Mouse (Mus musculus) cerebellum, adult 11 months (tissue): ENCODE data around the gene Ascc2.
A peak's percentile ranks its signal among the peaks of the same experiment; 100 is the strongest.
"Not testable (repeated sequence)": the region's sequence is repeated elsewhere in the genome, so short reads cannot be mapped to it uniquely, and the experiment has no call there.

Source experiments
- DNase-seq: peaks from one replicate; pipeline ENCODE4 v3.0.0; 2022

The Ascc2 gene

DNA sequence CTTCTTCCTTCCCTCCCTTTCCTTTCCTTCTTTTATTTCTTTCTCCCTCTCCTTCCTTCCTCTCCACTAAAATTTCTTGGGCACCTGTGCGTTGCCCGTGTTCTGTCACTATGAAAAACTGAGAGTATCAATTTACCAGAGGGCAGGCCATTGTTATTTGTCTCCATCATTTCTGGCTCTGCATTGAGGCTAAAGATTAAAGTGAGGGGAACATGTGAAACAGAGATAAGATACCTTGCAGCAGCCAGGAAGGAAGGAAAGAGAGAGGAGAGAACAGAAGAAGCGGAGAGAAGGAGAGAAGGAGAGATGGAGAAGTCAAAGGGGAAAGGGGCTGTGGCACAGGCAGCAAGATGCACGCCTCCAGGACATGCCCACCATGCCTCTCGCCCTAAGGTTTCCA lies 3.2 kb upstream of the Ascc2 start:
- DNase-seq = no peak

DNA sequence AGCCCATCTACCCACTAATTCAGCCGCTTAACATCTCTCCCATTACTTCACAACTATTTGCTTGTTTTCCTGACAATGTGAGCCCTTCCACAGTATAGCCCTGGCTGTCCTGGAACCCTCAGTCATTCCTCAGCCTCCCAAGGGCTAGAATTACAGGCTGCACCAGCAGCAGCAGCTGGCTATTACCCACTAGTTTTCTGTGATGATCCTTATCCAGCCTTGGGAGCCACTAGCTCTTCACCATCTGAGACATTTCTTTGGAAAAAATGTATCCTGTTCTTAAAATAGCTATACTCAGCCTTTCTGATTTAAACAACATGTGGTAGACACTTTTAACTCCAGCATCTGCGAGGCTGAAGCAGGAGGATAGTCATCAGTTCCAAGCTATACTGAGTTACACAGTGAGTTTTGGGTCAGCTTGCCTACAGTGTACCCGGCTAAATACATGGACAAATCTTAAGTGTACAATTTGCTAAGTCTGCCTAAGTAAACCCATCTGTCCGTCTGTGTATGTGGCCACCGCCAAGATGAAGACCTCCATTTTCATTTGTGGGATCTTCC lies 685 bp upstream of the Ascc2 start:
- DNase-seq = no peak

DNA sequence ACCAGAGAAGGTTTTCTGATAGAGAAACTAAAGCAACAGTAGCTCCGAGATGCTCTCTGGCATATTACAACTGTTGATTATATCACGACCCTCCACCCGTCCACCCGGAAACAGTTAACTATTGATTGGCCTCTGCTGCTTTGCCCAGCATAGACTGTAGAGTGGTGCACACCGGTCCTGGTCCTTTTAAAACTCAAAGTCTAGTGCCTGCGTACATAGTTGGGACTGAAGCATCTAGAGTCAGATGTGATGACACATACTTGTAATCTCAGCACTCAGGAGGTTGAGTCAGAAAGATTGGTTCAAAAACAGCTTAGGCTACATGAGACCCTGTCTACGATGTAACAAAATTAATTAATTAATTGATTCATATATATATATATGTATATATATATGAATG lies 714 bp downstream of the Ascc2 start:
- no peak for DNase-seq

DNA sequence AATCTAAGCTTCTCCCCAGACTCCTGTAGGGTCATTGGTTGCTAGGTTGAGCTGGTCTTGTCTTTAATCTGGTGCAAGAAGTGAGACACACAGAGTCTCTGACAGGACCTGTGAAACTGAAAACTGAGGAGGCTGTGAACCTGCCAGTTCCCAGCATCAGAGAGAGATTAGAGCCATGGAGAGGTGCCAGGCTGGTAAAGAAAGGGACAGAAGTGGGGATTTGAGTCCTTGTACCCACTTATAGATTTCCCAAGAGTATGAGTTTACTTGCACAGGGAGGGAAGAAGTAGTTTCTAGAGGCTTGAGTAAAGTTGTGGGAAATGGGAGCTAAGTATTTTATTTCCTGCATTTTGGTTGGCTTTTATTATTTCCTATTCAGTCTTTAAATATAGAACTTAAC lies 3.6 kb downstream of the Ascc2 start:
- no peak for DNase-seq

DNA sequence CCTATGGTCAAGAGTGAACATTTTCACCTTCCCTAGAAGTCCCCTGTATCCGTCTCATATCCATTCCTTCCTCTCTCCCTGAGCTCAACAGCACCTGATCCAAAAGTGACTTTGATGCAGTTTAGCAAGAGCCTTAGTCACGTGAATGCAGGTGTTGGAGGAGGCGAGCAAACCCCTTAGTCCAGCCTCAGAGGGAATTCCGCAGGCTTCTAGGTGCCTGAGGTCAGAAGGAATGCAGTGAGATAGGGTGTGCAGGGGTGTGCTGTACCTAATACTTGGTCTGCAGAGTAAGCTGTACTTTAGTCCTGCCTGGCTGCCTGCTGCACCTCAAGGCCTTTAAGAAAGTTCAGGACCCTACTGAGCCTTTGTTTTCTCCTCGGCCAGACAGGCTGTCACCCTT lies 6.2 kb downstream of the Ascc2 start:
- no peak for DNase-seq

DNA sequence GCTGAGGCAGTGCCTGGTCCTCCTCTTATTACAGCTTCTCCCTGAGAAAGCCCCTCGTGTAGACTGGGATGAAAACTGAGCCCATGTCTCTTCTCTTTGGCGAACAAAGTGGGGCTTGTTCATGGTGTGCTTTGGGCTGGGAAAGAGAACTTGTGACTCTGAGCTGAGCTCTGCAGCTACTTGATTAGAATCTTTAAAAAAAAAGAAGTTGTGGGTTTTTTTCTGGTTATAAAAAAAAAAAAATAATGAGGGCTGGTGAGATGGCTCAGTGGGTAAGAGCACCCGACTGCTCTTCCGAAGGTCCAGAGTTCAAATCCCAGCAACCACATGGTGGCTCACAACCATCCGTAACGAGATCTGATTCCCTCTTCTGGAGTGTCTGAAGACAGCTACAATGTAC lies 7.6 kb downstream of the Ascc2 start:
- not testable (repeated sequence) for DNase-seq

DNA sequence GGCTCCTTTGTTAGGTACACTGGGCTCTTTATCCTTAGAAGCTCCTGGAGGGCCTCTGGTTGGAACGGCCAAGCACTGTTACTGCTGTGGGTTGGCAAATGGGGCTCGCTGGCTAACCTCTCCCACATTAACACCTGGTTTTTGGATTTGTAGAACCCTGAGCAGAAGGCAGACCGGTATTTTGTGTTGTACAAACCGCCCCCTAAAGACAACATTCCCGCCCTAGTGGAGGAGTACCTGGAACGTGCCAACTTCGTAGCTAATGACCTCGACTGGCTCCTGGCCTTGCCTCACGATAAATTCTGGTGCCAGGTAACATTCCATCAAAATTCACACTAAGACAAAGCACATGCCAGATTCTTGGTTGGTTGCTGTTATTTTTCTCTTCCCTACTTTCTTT lies 8.9 kb downstream of the Ascc2 start:
- no peak for DNase-seq

DNA sequence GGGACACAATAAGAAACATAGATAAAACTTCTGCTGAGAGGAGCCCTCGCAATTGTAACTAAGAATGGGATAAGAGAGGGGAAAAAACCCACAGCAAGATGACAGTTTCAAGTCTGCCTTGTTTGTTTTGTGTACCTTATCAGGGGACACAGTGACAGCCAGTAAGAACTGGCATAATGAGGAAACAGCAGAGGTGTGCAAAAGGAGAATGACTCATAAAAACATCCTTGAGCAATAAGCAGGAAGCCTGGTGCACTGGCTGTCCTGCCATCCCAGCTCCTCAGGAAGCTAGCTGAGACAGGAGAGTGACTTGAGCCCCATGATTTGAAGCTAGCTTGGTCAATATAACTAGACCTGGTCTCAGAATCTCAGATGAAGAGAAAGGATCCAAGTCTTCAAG lies 22.3 kb downstream of the Ascc2 start:
- no peak for DNase-seq

DNA sequence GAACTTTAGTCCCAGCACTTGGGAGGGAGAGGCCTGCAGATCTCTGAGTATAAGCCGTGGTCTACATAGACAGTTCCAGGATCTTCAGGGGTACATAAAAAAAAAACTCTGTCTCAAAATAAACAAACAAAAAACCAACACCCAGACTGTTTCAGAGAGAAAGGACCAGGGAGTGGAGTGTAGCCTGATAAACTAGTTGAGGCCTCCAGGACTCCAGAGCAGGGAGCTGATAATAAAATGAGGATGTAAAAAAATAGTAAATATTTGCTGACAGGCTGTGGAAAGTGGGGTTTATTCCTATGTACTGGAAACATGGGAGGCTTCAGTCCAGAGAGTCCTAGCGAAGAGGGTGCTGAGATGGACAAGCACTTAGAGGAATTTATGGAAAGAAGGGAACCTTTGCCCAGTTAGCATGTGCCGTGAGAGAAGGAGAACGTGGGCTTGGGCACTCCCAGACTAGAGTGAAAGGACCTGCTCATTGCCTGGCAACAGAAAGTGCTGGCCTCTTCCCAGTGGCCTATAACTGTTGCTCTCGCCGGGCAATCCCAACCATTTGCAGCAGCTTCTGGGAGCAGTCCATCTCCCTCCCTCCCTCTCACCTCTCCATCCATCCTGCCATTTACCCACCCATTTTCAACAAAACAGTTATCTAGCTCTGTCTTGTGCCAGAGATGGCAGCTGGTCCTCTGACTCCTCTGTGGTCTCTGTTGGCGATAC lies 22.9 kb downstream of the Ascc2 start:
- no peak for DNase-seq

DNA sequence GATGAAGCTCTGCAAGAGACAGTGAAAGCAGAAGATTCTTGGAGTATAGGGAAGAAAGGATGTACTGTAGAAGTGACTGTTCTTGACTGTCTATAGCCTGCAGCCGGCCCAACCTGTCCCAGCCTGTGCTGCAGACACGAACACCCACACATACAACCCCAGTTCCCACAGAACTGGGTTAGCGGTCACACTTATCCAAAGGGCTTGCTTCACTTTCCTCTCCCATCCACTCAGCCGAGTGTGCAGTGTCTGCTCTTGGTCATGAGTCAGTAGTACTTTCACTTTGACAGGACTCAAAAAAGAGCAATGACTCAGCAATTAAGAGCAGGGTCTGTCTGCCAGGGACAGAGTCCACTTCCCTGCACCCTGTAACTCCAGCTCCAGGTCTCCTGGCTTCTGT lies 23.8 kb downstream of the Ascc2 start:
- no peak for DNase-seq

DNA sequence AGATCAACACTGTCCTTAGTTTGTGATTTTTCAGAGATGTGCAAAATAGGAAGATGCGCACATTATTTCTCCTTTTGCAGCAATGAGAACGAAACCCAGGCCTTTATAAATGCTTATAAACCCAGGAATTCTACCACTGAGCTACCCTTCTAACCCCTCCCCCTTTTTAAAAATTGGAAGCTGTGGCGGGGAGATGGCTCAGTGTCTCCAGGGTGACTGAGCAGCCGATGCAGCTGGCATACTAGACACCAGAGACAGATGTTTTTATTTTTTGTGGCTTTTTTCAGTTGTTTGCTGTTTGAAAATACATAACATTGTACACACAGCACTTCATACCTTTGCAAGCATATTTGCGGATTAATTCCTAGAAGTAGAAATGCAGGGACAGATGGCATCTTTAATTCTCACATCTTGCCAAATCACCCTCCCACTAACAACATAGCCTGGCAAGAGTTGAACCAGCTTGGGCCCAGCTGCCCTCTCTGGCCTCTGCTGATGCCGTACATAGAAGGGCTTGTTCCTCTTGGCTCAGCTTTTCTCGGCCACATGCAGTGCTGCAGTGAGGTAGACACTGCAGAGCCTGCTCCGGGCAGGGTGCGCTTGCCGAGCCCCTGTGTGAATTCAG lies 24.4 kb downstream of the Ascc2 start:
- DNase-seq = peak; percentile 38

DNA sequence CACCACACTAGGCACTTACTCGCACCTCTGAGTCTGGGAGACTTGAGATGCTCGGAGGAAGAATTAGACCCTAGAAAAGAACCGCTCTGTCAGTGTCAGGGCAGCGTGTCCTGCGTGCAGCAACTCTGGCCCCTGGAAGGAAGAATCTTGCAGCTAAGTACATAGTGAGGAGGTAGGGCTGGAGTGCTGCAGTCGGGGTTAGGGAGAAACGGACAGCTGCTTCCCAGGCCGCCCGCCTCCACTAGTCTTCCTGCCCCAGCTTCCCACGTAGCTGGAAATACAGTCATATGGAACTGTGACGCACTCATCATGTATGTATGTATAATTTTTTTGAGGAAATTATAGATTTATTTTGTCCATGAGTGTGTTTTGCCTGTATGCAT lies 24.9 kb downstream of the Ascc2 start:
- no peak for DNase-seq

DNA sequence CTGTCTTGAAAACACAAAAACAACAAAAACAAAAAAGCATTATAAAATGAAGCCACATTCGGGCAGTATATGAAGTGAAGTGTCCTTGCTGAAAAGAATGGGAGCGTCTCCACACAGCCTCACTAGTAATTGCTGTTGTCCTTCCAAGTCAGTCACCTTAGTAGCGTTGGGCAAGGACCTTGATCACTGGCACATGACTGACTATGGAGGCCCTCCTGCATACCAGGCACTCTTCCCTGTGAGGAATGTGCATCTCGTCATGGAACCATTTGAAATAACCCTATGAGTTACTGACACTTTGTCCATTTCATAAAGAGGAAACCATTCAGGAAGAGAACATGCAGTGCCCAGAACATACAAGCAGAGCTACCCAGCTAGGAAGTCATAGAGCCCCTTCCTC lies 34.2 kb downstream of the Ascc2 start:
- DNase-seq = no peak

DNA sequence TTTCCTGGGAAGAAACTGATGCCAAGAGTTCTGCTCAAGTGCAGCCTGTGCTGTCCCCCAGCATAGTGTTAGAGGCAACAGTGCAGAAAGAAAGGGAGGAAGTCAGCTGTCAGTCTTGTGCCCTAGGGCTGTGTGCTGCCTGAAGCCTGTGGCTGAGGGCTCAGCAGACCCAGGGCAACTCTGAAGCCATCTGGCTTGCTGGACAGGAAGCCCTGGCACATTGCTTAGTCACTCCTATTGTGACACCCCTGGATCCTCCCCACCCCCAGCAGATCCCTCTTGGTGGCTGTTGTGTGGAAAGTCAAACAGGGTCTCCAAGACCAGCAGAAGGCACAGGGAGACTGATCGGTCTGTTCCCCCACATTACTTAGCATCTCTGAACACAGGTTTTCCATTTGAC lies 37.0 kb downstream of the Ascc2 start:
- DNase-seq = no peak

DNA sequence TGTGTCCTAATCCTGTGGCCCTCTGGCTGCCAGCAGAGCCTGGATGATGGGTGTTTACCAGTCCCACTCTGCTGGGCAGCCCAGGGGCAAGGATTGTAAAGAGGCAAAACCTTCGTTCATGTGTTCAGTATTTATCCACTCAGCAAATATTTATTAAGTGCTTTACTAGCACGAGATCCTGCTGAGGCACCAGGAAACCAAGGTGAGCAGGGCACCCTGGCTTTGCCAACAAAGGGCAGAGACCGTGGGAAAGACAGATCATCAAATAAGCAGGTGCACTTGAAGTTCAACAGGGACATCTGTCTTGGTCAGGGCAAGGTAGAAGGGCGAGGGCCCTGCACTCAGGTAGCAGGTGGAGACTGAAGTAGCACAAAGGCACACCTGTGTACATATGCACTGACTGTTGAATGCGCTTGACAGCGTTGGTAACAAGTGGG lies 37.6 kb downstream of the Ascc2 start:
- DNase-seq = no peak

DNA sequence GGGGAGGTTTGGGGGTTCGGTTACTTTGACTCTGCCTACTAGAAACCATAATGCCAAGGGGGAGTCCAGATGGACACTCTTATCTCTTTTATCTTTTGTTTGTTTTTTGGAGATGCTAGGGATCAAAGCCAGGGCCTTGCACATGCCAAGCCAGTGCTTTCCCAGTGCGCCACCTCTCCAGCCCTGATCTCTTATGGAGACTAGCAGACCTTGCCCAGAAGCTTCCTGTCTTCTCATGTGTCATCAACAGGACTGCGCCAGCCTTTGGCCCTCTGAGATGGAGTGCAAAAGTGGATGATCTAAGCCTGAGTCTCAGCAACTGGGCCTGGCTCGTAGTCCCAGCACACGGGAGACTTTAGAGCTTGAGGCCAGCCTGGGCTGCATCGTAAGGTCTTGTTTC lies 38.1 kb downstream of the Ascc2 start:
- no peak for DNase-seq

DNA sequence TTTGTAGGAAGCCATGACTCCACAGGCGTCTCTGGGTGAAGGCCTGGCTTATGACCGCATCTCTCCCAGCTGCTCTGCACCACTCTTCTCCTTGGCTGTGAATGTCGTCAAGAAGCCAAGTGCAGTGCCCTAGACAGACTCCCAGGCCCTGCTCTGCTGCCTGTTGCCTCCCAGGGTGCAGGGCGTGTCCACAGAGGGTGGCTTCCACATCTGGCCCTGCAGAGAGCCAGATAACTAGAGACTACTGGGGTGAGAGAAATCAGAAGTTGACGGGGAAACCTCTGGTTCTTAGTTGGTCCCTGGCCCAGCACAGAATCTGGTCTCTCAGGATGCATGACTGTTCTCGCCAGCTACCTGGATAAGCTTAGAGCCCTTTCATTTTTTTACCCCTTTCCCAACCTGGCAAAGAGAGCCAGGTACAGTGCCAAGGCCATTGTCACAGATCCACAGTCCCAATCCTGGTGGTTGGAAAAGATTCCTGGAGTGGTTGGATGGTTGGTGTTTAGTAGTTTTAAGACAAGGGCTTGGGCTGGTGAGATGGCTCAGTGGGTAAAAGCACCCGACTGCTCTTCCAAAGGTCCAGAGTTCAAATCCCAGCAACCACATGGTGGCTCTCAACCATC lies 39.8 kb downstream of the Ascc2 start:
- DNase-seq = no peak

DNA sequence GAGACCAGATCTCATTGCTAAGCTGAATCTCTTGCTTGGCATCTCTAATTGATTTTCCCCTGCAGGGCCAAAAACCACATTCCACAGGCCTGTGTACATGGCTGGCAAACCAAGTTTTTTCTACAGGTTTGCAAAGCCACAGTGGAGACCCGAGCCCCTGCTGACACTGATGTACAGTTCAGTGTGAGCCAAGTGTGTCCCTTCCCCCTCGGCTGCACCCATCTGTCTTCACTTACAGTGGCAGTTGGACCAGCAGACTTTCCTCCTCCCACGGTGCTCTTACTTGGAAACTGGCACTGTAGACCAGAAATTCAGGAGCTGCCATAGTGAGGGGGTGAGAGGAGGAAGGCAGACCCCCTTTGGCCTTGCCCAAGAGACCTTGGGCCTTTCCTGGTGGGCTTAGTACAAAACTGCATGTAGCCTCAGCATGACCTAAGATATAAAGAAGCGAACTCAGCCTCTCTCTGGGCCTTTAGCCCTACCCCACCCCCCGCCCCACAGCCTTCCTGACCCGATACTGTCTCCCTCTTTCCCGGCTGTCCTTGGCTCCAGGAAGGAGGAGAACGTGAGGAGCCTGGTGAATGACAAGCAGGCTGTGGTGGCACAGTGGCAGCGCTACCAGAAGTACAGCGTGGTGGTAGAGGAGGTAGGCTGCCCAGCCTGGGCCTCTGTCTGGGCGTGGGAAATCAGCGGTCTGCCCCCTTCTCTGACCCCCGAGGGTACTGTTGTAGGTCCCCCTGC lies 41.3 kb downstream of the Ascc2 start:
- no peak for DNase-seq

DNA sequence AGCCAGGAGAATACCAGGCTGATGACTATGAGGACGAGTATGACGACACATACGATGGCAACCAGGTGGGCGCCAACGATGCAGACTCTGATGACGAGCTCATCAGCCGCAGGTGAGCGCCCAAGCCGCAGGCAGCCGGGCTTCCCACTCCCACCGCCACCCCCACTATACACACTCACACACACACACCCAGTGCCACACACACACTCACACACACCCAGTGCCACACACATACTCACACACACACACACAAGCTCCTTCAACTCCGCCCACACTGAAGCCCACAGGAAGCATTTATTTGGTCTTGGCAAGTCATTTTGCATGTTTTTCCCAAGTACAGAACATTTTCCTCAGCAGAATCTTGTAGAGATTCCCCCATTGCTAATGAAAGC lies 41.9 kb downstream of the Ascc2 start:
- DNase-seq = no peak

DNA sequence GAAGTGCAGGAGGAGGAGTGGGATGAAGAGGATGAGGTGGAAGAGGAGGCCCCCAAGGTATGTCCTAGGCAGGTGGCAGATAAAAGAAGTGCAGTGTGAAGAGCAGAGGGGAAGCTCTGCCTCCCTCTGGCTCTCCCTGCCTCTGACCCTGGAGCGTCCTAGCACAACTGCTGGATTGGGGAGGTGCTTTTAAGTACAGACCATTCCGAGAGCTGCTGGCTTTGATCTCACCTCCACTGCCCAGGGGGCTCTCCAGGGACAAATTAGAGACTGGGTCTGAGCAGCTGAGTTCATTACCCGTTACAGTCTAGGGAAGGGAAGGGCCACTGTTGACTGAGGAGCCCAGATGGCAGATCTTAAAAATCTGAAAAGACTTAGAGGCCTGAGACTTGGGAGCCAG lies 42.6 kb downstream of the Ascc2 start:
- DNase-seq = no peak

DNA sequence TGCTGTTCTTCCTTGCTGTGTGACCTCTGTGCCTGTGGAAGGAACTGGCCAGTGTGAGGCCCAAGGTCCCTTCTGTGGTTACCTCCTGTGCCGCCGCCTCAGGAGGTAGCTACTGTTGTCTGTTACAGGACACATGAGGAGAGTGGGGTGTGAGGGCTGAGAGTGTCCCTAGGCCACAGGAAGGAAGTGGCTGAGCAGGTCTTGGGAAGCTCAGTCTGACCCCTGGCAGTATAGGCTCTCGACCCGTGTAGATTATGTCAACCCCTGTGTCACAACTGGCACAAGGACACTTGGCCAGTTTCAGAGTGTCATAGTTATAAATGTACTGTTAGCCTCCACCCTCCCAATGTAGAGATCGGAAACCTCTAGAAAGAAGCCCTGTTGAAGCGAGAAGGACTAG lies 46.0 kb downstream of the Ascc2 start:
- no peak for DNase-seq

DNA sequence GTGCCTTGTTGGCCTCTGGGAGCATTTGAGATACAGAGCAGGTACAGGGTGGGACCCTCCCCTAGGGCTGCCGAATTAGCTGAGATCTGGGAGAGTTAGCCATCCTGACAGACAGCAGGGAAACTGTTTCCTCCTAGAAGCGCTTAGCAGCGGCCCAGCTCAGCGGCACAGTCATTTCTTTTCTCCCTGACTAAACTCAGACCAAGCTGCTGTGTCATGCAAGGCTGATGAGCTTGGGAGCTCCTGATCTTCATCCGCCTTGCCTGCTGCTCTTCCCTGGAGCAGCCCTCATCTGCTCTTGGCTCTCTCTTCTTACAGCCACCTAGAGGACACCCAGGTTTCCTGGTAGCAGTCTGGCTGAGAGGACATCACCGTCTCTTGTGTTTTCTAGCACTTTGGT lies 46.6 kb downstream of the Ascc2 start:
- no peak for DNase-seq

DNA sequence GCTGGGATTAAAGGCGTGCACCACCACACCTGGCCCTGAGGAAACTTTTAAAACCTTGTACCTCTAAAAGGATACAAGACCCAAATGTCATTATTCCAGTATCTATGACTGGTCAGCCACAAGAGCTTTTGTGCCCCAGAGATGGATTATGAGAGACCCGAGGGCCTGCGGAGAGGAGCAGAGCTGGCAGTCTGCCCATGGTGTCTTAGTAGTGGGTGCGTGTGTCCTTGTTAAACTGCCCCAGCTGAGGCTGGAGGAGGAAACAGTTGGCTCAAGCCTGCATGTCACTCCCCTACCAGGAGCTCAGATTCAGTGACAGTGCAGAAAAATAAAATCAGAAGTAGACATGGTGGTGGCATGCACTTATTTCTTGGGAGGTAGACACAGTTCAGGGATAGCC lies 47.5 kb downstream of the Ascc2 start:
- DNase-seq = no peak

DNA sequence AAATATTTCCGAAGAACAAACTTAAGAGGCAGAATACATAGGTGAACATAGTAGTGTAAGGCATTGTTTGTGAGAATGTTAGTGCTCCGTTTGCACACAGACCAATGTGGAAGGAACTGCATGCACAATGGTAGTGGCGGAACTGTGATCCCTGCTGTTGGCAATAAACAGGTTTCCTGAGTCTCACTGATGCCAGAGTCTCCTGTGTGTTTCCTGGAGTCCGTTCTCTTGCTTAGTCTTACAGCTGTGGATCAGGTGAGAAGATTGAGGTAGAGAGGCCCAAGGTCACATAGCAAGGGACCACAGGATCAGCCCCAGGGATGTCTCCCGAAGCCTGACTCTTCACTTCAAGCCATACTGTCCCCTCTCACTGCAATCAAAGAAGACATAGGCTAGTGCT lies 48.0 kb downstream of the Ascc2 start:
- DNase-seq = no peak
